Mouse (Mus musculus) urinary bladder, postnatal 0 days (tissue): ENCODE measurements around the gene Gm6034. TPM values are rescaled to one million over a fixed set of nuclear protein-coding genes. Genes with fewer than 3 reads are reported as not detected.

Source experiments
- polyA plus RNA-seq: library from polyadenylated mRNA; unstranded; fragments of >200 nt; fragmentation: Nextera tagmentation; extraction: Ambion mirVana; gene quantifications from 2 replicates; pipeline ENCODE4 v1.2.1, GENCODE M21; 2015

The Gm6034 gene
- polyA plus RNA-seq = 0.10 TPM in 1 of 2 replicates, not detected in the other

DNA sequence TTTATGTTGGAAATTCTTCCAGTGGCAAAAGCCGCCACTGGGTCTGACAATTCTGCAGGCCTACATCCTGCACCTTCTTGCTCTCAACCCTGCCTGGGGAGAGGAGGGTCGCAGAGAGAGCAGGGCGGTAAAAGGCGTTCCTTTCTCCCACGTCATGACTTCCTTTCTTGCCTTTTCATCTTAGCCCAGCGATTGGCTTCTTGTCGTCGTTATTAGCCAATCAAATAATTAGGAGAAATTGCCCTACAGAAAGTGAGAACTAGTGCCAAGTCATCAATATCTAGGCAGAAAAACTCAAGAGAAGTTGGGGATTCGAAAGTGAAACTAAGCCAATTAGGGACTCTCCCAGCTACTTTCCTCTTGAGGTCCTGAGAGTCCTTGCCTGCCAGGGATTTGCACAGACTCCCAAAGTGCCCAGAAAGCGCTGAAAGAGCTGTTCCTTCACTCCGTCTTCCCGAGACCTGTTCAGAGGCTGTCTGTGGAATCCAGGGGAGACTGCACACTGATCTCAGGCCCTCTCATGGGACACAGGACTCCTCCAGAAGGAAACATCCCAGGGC, at the start of gene Gm6034, which contains the start of gene H2-T22:
TSS of gene Gm6034 (plus strand) at position 352 of the 560 bp plus-strand sequence.
TSS of gene H2-T22 (minus strand) at position 138 of the 560 bp plus-strand sequence.

DNA sequence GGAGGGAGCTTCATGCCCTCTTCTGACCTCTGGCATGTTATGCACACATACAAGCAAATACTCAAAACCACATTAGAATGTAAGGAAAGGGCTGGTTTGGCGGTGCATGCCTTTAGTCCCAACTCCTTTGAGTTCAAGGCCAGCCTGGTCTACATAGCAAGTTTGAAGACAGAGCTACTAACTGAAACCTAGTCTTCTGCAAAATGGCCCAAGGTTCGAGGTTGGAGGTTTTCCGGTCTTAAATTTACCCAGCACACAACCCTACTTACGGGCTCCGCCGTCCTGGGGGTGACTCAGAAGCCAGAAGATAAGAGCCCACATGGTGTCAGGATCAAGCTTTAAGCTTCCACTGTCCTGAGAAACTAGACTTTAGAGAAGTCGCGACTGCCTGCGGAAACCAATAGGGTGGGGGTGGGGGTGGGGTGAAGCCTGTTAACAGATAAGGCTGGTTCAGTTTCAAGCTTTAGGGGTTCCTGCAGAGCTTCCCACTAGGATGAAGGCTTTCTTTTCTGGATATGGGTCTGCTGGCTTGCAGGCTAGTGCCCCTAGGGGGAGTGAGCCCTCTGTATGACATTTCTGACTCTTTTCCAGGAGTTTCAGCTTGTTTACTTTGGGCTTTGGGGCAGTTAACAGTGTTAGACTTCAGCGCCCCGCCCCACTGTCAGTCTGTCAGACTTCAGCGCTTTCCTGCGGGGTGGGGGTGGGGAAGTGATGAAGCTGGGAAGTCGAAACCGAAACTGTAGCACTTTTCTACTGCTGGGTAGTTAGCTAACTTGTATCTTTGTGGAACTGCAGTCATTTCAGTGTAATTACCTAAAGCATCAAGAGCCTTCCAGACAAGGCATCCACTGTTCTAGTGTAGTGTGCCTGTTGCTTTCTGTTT, 22.3 kb upstream of the Gm6034 start, which contains the start of gene H2-T24:
TSS of gene H2-T24 (minus strand) at position 370 of the 883 bp plus-strand sequence.

DNA sequence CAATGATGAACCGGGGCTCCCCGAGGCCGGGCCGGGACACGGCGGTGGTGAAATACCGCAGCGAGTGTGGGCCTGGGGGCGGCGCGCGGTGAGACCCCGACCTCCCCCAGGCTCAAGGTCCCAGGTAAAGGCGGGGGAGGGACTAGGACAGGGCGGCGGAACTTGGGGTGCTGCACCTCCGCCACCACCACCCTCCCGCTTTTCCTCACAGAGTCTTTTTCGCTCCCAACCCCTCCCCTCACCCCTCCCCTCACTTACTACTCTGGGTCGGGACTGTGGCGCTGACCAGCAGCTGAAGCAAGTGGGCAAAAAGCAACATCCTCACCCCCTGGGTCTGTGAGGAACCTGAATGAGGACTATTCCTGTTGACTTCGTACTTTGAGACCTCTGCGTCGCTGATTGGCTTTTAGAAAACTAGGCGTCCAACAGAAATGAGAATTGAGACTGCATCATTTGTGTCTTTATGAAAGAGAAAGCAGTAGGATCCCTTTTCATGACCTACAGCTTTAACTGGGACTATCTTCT, 10.3 kb upstream of the Gm6034 start, which contains the start of gene H2-T23:
TSS of gene H2-T23 (minus strand) at position 505 of the 525 bp plus-strand sequence.

DNA sequence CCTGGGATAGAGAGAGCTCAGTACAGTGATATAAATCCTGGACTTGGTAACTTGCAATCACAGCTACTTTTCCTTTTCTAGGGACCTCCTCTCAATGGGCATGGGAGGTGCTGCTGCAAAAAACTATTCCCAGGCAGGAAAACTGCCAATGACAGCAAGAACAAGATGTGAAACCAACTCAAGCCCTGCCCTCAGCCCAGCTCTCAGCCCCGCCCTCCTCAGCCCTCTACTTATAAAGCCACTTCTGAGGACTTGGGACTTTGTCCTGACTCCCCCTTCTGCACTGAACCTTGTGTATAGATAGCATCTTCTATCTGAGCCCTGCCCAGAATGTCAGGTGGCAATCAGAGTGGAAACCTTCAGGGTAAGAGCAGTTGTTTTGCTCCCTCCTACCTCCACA, 15.6 kb downstream of the Gm6034 start, which contains the start of gene Gm11127:
TSS of gene Gm11127 (minus strand) at position 10 of the 400 bp plus-strand sequence.

Other genes starting within 250 kb of the Gm6034 start
- 165 and 168 TPM in 2 replicates for gene Ier3, start 221.3 kb upstream of the Gm6034 start, polyA plus RNA-seq
- 123 and 125 TPM in 2 replicates for gene Flot1, start 219.7 kb upstream of the Gm6034 start, polyA plus RNA-seq
- 388 and 491 TPM in 2 replicates for gene Tubb5, start 204.7 kb upstream of the Gm6034 start, polyA plus RNA-seq
- 2.9 and 3.6 TPM in 2 replicates for gene Mdc1, start 201.4 kb upstream of the Gm6034 start, polyA plus RNA-seq
- gene Nrm, start 181.6 kb upstream of the Gm6034 start, polyA plus RNA-seq = 29.7 and 38.5 TPM in 2 replicates
- gene Ppp1r18, start 177.4 kb upstream of the Gm6034 start, polyA plus RNA-seq = 80.2 and 88.5 TPM in 2 replicates
- 15.8 and 18.3 TPM in 2 replicates for gene Dhx16, start 163.1 kb upstream of the Gm6034 start, polyA plus RNA-seq
- gene 2310061I04Rik, start 145.5 kb upstream of the Gm6034 start, polyA plus RNA-seq = 12.6 and 13.9 TPM in 2 replicates
- gene Atat1, start 132.9 kb upstream of the Gm6034 start, polyA plus RNA-seq = 19.0 and 19.2 TPM in 2 replicates
- 78.1 and 88.8 TPM in 2 replicates for gene Mrps18b, start 126.6 kb upstream of the Gm6034 start, polyA plus RNA-seq
- 13.6 and 15.3 TPM in 2 replicates for gene Ppp1r10, start 126.5 kb upstream of the Gm6034 start, polyA plus RNA-seq
- gene Abcf1, start 73.2 kb upstream of the Gm6034 start, polyA plus RNA-seq = 44.1 and 56.8 TPM in 2 replicates
- 32.5 and 34.2 TPM in 2 replicates for gene Gnl1, start 63.1 kb upstream of the Gm6034 start, polyA plus RNA-seq
- gene Prr3, start 62.7 kb upstream of the Gm6034 start, polyA plus RNA-seq = 11.1 and 12.2 TPM in 2 replicates
- 2.4 and 2.6 TPM in 2 replicates for gene H2-T24, start 22.4 kb upstream of the Gm6034 start, polyA plus RNA-seq
- gene H2-T23, start 10.1 kb upstream of the Gm6034 start, polyA plus RNA-seq = 31.2 and 41.0 TPM in 2 replicates
- gene H2-T22, start 214 bp upstream of the Gm6034 start, polyA plus RNA-seq = 32.7 and 34.7 TPM in 2 replicates
- gene Gm11127, start 15.4 kb downstream of the Gm6034 start, polyA plus RNA-seq = not detected in 2 replicates
- gene Gm19684, start 78.7 kb downstream of the Gm6034 start, polyA plus RNA-seq = not detected in 2 replicates
- not detected in 2 replicates for gene Gm7030, start 86.5 kb downstream of the Gm6034 start, polyA plus RNA-seq
- gene Gm8909, start 125.6 kb downstream of the Gm6034 start, polyA plus RNA-seq = not detected in 2 replicates
- gene H2-T3, start 147.3 kb downstream of the Gm6034 start, polyA plus RNA-seq = not detected in 2 replicates
- 85.5 and 95.5 TPM in 2 replicates for gene Rpp21, start 215.1 kb downstream of the Gm6034 start, polyA plus RNA-seq
- 7.5 TPM in 2 replicates for gene Trim39, start 229.3 kb downstream of the Gm6034 start, polyA plus RNA-seq
- gene H2-M10.2, start 243.5 kb downstream of the Gm6034 start, polyA plus RNA-seq = not detected in 2 replicates